Mouse (Mus musculus) thymus, postnatal 10 days (tissue): ENCODE measurements around the gene Prrx2.

ENCODE experiments used
- DNase-seq, 2 experiments: peaks; one replicate each; pipeline ENCODE4 v3.0.0; 2021; ENCODE audit warnings: low spot score in 2 of 2

Gene Prrx2

DNA sequence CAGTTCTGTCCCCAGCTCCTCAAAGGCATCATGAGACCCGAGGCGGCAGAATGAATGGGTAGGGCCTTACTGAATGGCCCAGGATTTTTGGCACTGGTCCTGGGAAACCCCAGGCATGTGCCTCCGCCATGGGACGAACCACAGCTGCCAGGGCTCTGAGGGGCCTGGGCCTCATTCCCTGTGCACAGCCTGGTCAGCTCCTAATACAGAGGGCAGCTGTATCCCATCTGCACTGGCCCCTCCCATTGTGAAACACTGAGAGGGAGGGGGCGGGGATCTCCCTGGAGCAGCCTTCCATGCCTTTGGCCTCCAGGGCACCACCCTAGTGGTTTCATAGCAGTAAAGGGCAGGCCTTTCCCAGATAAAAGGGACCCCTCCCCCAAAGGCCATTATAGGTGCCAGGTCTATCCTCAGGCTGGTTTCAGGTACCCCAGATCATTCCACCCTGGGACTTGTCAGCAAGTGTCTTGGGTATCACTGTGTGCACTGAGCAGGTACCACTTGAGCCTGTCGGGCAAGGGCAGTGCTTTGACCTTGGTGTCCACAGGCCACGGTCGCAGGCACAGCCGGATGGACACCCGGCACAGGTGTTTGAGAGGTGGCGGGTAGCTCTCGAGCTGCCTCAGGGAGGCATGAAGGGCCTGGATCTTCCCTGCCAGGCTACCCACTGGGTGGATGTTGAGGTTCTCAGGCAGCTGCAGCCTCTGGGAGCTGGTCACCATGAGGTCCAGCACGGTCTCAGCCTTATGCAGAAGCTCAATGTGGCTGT, 11.2 kb upstream of the Prrx2 start:
- DNase-seq, result no peak

DNA sequence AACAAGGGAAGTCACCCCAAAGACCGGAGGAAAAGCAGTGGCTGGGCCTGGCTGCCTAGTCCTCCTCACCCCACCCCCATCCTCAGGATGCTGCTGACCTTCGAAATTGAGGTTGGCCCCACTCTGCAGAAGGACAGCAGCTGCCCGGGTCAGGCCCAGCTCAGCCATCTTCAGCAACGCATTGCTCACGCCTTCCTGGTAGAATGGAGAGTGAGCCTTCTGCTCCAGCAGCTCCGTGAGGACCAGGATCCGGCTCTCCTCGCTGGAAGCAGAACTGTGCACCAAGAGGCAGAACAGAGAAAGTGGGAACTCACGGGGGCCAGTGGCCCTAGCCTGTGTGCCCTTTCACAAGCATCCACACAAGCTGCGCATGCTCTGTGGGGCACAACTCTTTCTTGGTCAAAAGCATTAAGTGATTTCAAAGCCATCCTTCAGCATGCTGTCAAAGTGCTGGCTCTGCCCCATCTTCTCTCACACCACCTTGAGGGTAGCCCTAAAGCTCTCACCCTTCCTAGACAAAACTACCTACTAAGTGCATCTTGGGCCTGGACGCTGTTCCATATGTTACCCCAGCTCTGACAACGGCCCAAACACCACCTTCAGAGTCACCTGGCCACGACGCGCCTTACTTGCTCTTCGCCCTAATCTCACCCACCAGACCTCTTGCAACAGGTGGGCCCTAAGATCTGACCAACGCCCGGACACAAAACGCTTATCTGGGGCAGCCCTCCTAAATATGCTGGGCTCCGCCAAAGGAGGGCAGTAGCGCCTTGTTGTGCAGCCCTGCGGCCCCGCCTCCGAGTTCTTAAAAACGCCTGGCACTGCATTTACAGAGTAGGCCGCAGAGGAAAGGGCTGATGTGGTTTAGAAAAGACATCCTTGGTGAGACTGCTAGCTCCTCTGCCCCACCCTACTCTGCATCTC, 7.7 kb upstream of the Prrx2 start:
- peak; percentile 25 to 35 for DNase-seq

DNA sequence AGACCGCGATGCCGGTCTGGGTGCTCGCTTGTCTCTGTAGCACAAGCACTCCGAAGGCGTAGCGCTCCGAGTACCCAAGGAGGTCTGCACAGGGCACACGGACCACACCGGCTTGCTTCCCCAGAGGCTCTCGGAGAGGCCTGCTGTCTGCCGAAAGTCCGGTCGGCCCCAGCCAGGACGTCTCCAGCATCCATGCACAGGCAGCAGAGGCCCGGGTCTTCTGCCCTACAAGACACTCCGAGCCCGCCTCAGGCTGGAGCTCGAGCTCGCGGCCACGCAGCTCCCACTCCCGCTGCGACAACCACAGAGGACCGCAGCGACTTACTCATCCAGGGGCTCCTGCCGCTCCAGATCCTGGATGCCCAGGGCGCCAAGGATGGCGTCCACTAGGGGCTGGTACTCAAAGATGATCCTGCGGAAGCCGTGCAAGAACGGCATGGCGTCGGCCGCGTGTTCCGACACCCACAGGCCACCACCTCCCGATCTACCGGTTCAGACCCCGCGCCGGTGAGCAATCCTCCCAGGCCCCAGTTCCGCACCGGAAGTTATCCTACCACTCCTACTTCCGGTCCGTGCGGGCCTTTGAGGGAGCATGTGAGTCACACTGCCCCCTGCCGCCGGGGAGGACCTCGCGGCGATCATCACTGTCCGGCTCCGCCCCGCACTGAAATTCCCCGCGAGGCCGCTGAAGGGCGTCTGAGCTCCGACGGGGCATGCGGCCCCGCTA, 6.9 kb upstream of the Prrx2 start:
- peak; percentile 86 to 98 for DNase-seq

DNA sequence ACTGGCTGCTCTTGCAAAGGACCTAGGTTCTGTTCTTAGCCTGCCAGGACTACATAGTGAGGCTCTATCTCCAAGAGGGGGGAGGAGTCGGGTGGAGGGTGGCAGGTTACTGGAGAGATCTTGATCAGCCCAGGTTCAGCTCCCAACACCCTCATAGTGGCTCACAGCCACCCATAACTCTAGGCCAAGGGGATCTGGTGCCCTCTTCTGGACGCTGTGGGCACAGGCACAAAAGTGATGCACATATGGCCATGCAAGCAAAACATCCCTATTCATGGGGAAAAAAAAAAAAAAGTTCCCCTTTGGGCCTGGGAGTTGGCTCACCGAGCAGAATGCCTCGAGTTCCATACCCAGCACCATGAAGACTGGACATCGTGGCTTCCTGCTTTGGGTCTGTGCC, 5.5 kb upstream of the Prrx2 start:
- peak; percentile 32 to 62 for DNase-seq

DNA sequence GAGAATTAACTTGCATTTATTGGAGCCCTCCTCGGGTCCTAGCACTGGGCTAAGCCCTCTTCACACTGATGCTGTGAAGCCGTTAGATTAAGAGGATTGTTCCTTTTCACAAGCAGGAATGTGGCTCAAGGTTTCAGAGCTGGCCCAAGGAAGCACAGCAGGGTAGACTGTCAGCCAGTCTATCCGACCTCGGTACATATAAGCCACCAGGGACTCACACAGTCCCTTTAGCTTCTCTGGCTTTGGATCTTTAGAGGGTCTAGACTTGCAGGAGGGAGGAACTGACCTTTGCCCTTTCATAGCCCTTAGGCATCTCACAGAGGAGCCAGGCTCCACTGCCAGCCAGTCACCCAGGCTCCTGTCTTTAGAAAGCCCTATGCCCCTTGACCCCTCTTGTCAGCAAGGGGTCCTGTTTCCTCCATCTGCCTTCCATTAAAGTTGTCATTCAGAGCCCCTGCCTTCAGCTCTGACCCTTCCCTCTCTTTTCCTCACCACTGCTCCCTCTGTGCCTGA, 4.4 kb upstream of the Prrx2 start, which contains the start of gene Asb6:
TSS of gene Asb6 (minus strand) at position 51 of the 513 bp plus-strand sequence.
- no peak for DNase-seq

DNA sequence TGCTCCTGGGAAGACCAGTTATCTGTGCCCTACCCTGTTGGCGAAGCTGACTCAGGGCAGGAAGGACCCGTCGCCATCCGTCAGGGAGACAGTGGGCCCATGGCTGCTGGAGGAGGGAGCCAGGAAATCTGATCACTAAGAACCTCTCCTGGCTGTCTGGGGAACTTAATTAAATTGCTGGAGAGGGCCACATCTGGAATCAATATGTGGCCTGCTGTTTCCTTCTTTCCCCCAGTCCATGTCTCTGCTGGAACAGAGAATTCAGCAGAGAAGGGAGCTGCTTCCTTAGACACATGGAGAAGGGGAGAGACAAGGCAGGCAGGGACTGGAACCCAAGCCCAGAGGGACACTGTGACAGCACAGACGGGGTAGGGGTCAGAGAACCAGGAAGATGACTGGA, 1.1 kb upstream of the Prrx2 start:
- DNase-seq, result no peak

DNA sequence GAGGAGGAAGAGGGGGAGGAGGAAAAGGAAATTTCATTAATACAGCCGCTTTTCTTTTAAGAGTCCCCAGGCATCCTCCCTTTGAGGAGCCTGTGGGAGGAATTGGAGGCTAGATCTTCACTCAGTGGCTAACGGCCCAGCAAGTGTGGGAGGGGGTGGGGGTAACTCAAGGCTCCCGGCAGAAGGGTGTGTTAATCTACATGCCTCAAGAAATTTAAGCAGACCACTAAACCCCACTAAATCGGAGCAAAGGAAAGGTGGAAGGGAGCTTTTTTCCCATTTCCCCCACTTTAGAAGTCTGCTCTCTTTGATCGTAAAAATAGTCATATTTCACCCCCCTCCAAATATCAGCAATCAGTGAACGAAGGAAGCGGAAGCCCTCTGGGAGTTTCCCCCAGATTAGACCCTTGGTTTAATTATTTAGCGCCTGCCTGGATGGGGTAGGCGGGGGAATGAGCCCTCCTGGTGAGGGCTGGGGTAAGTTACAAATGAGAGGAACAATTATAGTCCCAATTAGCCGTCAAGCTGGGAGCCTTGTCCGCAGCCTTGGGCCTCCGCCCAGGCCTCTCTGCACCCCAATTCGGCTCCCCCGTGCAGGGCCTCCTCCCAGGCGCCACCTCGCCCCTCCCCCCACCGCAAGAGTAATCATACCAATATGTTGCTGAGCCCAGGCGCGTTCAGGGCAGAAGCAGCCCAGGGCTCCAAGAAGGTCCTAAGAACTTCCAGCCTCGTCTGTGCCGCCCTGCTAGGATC, 1.6 kb downstream of the Prrx2 start:
- DNase-seq, result no peak

DNA sequence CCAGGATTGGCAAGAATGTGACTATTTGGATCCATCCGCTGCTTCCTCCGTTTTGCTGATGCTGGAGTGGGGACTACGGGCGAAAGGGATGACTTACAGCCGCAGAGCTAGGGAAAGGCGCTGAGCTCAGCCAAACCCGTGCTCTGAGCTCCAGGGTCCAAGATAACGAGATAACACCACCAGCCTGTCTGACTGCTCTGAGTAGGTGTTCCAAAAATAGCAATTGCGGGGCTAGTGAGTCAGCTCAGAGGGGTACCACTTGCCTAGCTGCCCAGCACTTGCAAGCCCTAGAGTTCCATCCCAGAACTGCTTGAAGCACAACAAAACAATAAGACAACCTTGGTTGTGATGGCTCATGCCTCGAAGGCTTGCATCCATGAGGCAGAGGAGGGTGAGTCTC, 7.8 kb downstream of the Prrx2 start:
- no peak for DNase-seq

DNA sequence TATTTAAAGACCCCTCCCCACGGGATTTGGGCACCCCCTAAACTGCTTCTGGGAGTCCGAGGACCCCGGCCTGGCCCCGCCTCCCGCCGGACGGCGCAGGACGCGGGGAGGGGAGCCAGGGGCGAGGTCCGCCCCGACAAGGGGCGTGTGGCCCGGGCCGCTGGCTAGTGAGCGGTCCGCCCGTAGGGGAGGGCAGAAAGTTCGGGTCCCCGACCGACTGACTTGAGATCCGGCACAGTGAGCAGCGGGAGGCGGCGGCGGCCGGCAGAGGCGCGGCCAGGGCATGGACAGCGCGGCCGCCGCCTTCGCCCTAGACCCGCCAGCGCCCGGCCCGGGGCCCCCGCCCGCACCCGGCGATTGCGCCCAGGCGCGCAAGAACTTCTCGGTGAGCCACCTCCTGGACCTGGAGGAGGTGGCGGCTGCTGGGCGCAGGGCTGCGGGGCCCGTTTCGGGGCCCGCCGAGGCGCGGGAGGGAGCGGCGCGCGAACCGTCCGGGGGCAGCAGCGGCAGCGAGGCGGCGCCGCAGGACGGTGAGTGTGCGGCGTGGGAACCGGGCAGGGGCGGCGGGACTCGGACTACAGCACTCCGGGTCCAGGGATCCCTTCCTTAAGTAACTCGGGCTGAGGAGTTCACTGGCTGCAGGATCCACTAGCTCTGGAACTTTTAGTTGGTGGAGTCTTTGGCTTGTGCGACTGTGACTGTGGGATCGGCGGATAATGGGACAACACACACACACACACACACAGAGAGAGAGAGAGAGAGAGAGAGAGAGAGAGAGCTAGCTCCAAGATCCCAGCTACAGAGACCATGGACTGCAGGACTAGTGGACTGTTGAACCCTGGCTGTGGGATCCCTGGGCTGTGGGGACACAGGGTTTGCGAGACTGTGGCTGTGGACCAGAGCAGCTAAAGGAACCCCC, 10.6 kb downstream of the Prrx2 start:
- DNase-seq, result no peak

DNA sequence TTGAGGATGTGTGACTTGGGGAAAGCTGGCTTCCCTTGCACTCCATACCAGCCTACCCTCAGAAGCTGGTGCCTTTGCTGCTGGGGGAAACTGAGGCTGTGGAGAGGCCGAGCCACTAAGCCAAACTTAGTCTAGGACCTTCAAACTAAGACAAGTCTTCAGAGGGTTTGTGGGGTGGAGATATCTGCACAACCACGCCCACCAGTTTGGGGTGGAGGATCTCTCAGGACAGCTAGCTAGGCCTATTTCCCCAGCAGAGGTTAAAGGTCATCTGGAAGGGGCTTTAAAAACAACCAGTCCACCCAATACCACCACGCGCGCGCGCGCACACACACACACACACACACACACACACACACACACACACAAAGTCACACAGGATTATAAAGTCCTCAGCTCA, 11.5 kb downstream of the Prrx2 start:
- no peak for DNase-seq

DNA sequence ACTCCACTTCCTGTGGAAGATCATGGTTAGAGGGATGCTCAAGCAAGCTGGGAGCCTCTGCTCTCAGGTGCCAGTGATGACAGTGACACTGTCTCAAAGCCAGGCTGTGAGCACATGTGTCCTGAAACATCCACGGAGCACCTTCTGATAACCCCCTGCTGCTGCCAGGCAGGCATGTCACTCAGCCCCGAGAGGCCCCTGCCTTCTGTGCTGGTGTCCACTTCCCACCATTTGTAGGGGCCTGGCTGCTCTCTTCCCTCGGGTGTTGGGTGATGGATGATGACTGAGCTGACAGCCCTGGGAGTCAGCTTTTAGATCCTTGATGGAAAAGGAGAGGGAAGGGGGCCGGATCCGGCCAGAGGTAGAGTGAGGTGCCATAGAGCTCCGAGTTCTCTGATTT, 12.0 kb downstream of the Prrx2 start:
- DNase-seq, result no peak

DNA sequence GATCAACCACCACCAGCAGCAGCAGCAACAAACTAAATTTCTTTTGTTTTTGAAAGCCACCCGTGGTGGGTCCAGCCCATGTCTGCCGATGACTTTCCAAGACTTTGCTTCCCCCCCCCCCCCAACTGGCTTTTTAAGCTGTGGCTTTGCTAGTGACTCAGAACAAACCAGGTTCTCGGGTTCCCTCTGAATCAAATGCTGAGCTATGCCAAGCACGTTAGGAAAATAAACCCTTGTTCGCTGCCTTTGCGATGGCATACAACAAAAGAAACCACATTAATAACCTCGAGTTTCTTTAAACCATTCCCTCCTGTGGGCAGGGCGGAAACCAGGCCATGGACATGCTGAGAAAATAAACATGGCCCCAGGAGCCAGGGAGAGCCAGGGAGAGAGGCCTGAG, 13.4 kb downstream of the Prrx2 start:
- no peak for DNase-seq

DNA sequence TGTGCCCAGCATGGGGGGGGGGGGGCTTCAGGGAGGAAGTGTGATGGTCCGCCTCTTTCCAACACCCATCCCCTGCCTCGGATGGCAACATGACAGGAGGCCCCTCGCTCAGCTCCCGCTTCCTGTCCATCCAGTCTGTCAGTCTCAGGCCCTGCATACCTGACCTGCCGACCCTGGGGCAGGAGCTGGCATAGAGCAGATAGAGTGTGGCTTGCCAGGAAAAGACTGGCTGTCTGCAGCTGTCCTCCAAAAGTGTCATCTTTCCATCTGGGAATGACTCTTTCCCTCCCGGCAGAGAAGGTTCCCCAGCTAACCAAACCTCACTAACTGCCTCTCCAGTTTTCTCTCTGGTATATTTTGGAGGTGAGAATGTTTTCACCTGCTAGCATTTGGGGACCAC, 15.8 kb downstream of the Prrx2 start:
- DNase-seq, result no peak

DNA sequence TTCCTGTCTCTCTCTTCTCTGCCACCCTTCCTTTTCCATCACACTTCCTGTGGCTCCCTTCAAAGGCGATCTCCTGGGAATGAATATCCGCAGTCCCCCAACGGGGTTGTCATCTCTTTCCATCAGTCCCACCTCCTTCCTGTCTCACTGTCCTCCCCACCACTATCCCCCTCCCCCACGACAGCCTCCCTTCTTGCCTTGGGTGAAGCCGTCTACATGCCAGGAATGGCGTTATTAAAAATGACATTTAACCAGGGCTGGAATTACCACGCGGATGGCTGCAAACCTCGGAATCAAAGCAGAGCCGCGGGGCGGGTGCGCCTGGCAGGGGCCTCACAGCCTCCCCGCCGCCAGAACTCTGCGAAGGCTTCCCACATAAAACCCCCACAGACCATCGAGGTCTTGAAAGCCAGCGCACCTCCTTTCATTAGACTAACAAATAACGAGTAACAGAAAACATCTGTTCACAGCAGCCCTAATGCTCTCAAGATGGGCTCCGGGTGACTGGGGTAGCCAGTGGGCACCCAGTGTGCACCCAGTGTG, 18.1 kb downstream of the Prrx2 start:
- DNase-seq, result no peak

DNA sequence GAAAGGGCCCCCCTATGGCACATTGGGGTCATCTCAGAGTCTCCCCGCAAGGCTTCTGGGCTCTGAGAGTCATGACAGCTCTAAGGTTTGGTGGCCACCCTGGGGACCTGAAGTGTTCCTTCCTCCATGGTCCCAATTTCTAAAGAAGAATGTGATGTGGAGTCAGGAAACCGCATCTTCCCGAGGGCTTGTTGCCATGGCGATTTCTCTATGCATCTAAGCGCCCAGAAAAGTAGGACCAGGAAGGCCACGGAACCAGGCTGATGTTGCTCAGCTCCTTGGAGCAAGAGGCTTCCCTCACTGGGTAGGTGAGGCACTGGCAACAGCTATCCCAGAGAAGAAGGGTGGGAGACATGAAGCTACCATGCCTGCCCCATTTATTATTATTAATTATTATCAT, 22.3 kb downstream of the Prrx2 start:
- DNase-seq, result no peak

DNA sequence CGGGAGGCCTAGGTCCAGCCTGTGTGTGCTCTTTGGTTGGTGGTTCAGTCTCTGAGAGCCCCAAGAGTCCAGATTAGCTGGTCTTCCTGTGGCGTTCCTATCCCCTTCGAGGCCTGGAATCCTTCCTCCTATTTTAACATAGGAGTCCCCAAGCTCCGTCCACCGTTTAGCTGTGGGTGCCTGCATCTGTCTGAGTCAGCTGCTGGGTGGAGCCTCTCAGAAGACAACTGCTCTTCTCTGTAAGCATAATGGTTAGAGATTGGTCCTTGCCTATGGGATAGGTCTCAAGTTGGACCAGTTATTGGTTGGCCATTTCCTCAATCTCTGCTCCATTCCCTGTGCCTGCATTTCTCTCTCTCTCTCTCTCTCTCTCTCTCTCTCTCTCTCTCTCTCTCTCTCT, 25.0 kb downstream of the Prrx2 start:
- DNase-seq, result no peak

DNA sequence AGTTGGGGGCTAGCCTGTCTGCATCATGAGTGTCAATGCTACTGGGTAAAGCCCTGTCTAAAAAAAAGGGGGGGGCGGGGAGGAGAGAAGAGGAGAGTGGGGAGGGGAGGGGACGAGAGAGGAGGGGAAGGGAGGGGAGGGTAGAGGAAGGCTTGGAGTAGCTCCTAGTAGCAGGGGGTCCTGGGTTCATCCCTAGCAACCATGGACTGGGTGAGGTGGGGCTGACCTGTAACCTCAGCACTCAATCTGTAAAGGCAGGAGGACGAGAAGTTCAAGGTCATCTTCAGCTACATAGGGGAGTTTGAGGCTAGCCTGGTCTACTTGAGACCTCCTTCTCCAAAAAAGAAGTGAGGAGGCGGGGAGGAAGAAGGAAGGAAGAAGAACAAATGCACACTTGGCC, 27.3 kb downstream of the Prrx2 start:
- no peak for DNase-seq

DNA sequence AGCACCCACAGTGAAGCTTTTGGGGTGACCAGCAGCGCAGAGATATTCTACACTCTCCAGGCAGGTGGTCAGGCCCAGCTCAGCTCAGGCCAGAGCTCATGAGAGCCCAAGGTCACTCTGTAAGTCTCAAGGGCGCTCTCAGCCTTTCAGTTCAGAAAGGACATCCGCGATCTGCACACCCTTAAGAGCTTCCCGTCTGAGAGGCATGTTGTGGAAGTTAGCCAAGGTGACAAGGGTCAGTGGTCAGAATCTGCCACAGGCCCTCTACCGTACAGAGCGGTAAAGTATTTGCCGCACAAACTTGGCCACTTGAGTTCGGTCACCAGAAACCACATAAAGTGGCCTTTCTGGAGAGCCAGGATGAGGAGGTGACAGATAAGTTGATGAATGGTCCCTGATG, 28.8 kb downstream of the Prrx2 start:
- no peak for DNase-seq

DNA sequence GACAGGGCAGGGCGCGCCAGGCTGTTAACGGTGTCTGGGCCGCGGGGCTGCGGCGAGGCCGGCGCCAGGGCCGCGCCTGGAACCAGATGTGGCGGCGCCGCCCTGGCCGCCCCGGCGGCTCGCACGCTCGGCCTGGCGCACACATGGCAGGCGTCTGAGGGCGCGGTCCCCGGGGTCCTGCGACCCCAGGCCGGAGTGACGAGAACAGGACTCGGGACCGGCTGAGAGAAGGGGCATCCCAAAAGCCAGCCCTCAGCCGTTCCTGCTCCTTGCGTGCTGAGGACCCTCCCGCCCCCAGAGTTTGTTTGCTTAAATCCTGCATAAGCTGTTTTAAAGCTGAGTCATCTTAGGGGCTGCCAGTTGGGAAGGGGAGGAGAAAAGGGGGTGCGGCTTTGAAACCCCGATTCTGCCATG, 30.2 kb downstream of the Prrx2 start:
- no peak for DNase-seq

DNA sequence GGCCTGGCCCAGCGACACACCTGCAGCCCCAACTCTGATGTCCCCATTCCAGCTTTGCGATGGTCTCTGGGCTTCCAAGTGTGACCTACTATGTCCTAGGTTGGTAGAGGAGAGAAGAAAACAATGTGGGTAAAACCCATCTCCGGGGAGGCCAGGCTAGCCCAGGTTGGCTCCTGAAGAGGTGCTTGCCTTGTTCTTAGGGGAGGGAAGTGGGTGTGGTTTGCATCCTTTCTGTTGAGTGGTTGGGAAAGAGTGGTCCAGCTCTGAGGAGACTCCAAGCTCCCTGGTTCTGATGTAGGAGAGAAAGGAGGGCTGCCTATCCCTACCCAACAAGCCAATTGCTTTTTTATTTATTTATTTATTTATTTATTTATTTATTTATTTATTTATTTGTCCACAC, 30.7 kb downstream of the Prrx2 start:
- no peak for DNase-seq
